Mouse (Mus musculus): ENCODE measurements around the gene Syde2.

Syde2 gene

GRCm38 (mm10) chr3:146011544-146012218 is 24.0 kb downstream of the Syde2 start:
- DNase-seq (ENCODE audit: low read depth, low spot score) = no peak

- no peak for DNase-seq (ENCODE audit: low read depth, low spot score)
Measured at GRCm38 (mm10) chr3:146013490-146013889, 25.8 kb downstream of the Syde2 start.

GRCm38 (mm10) chr3:146014321-146014720 is 26.7 kb downstream of the Syde2 start:
- no peak for DNase-seq (ENCODE audit: low read depth, low spot score)

- DNase-seq (ENCODE audit: low read depth, low spot score) = no peak
Measured at GRCm38 (mm10) chr3:146016979-146017378, 29.3 kb downstream of the Syde2 start.

GRCm38 (mm10) chr3:146017521-146017920 is 29.9 kb downstream of the Syde2 start:
- DNase-seq (ENCODE audit: low read depth, low spot score) = no peak

- no peak for DNase-seq (ENCODE audit: low read depth, low spot score)
Measured at GRCm38 (mm10) chr3:146022232-146022631, 34.6 kb downstream of the Syde2 start.

GRCm38 (mm10) chr3:146024746-146025145 is 37.1 kb downstream of the Syde2 start:
- DNase-seq (ENCODE audit: low read depth, low spot score) = no peak

- DNase-seq (ENCODE audit: low read depth, low spot score) = no peak
Measured at GRCm38 (mm10) chr3:146025499-146025898, 37.8 kb downstream of the Syde2 start.

- DNase-seq (ENCODE audit: low read depth, low spot score) = no peak
Measured at GRCm38 (mm10) chr3:146027116-146027515, 39.4 kb downstream of the Syde2 start.

- no peak for DNase-seq (ENCODE audit: low read depth, low spot score)
Measured at GRCm38 (mm10) chr3:146028406-146028805, 40.7 kb downstream of the Syde2 start.

GRCm38 (mm10) chr3:146029234-146029633 is 41.6 kb downstream of the Syde2 start:
- DNase-seq (ENCODE audit: low read depth, low spot score) = no peak

- no peak for DNase-seq (ENCODE audit: low read depth, low spot score)
Measured at GRCm38 (mm10) chr3:146030255-146030836, 42.7 kb downstream of the Syde2 start.

GRCm38 (mm10) chr3:146032976-146033375 is 45.3 kb downstream of the Syde2 start:
- DNase-seq (ENCODE audit: low read depth, low spot score) = no peak

- DNase-seq (ENCODE audit: low read depth, low spot score) = no peak
Measured at GRCm38 (mm10) chr3:146037906-146038305, 50.2 kb downstream of the Syde2 start.

GRCm38 (mm10) chr3:146039132-146039903 is 51.6 kb downstream of the Syde2 start:
- peak; percentile 68 for DNase-seq (ENCODE audit: low read depth, low spot score)

GRCm38 (mm10) chr3:146041382-146041781 is 53.7 kb downstream of the Syde2 start:
- DNase-seq (ENCODE audit: low read depth, low spot score) = no peak

GRCm38 (mm10) chr3:146044977-146045376 is 57.3 kb downstream of the Syde2 start:
- no peak for DNase-seq (ENCODE audit: low read depth, low spot score)

GRCm38 (mm10) chr3:146046076-146046475 is 58.4 kb downstream of the Syde2 start:
- no peak for DNase-seq (ENCODE audit: low read depth, low spot score)

- no peak for DNase-seq (ENCODE audit: low read depth, low spot score)
Measured at GRCm38 (mm10) chr3:146047704-146048207, 60.1 kb downstream of the Syde2 start.

- no peak for DNase-seq (ENCODE audit: low read depth, low spot score)
Measured at GRCm38 (mm10) chr3:146049951-146050350, 62.3 kb downstream of the Syde2 start.

GRCm38 (mm10) chr3:146051277-146052007 is 63.8 kb downstream of the Syde2 start:
- peak; percentile 27 for DNase-seq (ENCODE audit: low read depth, low spot score)

Measured in retina, postnatal 7 days (tissue).